Mouse (Mus musculus) neutrophil, adult 83 days (primary cell): ENCODE results near the gene Mettl22. TPM values are rescaled to one million over a fixed set of nuclear protein-coding genes. Genes with fewer than 3 reads are reported as not detected.

Experiments used
- total RNA-seq, 2 experiments: library from RNA; stranded (reverse); gene quantifications; one replicate each; pipeline ENCODE4 v1.2.4; 2023

Gene Mettl22
- 1 to 10 TPM; 2.7 to 6.2 TPM for total RNA-seq

GRCm38 (mm10) chr16:8470603-8471481 lies at the start of gene Mettl22:
Gene Mettl22 (plus strand): TSS chr16:8470788.

GRCm38 (mm10) chr16:8424971-8425330 lies 45.6 kb upstream of the Mettl22 start, which contains the start of gene Tmem114:
Gene Tmem114 (minus strand): TSS chr16:8425136.

GRCm38 (mm10) chr16:8513236-8513906 lies 42.8 kb downstream of the Mettl22 start, which contains the start of gene Abat:
Gene Abat (plus strand): TSS chr16:8513429.

Other genes starting within 250 kb of the Mettl22 start
- gene Tmem114, start 45.7 kb upstream of the Mettl22 start, total RNA-seq = not detected
- gene Abat, start 42.6 kb downstream of the Mettl22 start, total RNA-seq = under 1 TPM; 0.13 to 0.22 TPM
- 10 to 100 TPM; 34.5 to 35.2 TPM for gene Pmm2, start 166.9 kb downstream of the Mettl22 start, total RNA-seq
- gene Tmem186, start 166.9 kb downstream of the Mettl22 start, total RNA-seq = 1 to 10 TPM; 3.2 to 4.9 TPM
- 10 to 100 TPM; 58.4 to 63.4 TPM for gene Carhsp1, start 201.4 kb downstream of the Mettl22 start, total RNA-seq
- under 1 TPM in 1 of 2 experiments, not detected in 1; 0.75 TPM for gene Gm5767, start 210.0 kb downstream of the Mettl22 start, total RNA-seq